Mouse (Mus musculus) granulocyte monocyte progenitor cell, adult 5-6 weeks (primary cell): ENCODE results near the gene Ephb6. TPM values are rescaled to one million over a fixed set of nuclear protein-coding genes. Genes with fewer than 3 reads are reported as not detected.

Source experiments
- ATAC-seq: replicated peaks from 2 replicates; pipeline ENCODE4 v1.8.0; 2016; ENCODE audit warnings: mild to moderate bottlenecking, moderate TSS enrichment, inconsistent platforms; ENCODE audit not compliant: poor library complexity, severe bottlenecking
- total RNA-seq, 2 experiments: library from RNA; stranded (forward) in 1 of 2; stranded (reverse) in 1 of 2; fragments of 200-712, 200-1000 nt in 1 of 2; fragments of >200 nt in 1 of 2; fragmentation: Nextera tagmentation in 1 of 2; gene quantifications; 2 replicates each; pipeline ENCODE4 v1.2.3; 2014 to 2017

Ephb6 gene
- total RNA-seq, 2 experiments from 2014 or later = 0.09 to 5.4 TPM

DNA sequence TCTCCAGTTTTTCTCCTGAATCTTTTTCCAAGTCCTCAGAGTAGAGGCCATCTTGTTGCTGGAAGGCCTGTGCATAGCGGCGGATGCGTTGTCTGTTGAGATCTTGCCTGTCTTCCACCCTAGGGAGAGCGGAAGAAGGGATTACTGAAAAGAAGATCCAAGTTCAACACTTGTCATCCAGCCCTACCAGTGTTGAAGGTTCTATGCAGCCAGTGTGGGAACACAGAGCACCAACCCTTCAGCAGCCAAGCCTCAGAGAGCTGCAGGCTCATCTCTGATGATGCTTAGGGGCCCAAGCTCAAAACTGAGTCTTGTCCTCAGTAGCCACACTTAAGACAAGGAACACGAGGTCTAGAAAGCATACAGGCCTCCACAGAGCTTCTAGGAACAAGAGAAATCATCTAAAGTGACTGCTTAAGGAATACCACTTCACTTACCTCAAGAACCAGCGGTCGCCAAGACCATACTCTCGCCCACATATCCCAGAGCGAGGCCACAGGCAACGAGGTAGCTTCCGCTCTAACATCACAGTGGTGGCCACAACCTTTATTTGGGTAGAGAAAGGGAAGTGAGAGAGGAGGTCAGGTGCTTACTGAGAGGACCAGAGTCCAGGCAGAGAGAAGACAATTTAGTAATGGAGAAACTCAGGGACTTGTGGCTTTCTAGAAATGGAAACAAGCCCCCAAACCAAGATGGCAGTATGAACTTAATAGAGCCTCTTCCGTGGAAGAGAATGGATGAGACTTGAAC lies 16.1 kb downstream of the Ephb6 start:
- no peak for ATAC-seq

DNA sequence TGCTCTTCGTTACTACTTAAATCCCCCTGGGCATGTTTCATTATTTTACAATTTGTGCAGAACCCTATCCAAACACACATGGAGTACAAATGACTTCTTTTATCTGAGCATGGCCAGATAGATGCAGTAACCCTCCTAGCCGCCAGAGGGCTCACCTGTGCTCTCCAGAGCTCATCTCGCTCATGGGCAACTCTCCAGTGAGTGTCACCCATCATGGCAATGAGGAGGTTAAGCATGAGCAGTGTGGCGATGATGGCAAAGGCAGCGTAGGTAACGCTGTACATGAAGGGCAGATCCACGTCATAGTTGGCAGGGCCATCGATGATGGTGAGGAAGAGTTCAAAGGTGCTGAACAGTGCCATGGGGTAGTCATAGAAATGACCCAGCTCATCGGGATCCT lies 17.4 kb downstream of the Ephb6 start:
- peak; percentile 82 for ATAC-seq

DNA sequence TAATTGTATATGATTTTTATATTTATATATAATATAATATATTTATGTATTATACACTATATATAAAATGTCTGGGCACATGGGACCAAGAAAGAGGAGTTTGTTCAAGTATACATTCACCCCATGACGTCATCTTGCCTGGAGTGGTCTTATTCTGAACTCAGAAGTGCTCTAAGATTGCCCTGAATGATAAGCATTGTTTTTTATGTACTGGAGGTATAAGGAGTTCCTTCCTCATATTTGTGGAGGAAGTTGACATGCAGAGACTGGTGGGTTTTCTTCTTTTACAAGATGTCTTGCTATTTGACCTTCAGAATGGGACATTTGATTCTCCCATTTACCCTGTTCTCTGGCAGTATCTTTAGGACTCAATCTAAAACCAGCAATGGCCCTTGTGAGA lies 22.9 kb downstream of the Ephb6 start:
- no peak for ATAC-seq

- no peak for ATAC-seq
Measured at GRCm38 (mm10) chr6:41630791-41631190, 25.5 kb downstream of the Ephb6 start.

GRCm38 (mm10) chr6:41631549-41631948 lies 26.3 kb downstream of the Ephb6 start:
- ATAC-seq = no peak

DNA sequence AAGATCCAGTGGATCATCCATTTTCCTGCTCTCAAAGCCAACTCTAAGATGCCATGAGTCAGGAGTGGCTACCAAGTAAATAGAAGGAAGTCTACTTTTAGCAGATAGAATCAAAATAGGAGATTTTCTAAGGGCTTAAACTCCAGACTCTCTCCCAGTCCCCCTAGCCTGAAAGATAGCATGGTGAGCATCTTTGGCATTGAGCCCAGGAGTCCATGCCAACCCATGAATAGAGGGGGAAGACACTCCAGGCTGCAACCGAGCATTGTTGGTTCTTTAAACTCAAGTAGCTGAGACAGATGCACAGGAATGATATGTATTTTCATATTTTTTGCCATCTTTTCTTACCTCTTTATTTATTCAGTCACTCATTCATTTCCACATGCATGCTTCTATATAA lies 29.9 kb downstream of the Ephb6 start:
- ATAC-seq = no peak

DNA sequence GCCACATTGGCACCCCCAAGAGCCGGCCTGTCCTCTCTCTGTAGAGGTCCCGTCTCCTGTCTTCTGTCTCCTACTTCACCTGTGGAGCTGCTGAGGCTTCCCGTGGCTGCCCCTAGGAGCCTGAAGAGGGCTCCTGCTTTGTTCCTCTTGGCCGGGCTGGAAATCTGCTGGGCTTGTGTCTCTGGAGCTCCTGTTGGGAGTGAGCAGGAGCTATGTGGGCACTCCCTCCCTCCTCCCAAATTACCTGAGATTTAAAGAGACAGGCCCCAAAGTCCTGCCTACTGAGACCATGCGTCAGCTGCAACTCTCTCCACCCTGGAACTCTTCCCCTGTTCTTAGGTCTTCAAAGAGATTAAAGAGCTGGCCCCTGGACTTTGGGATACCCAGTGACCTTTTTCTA lies 30.9 kb downstream of the Ephb6 start, which contains the start of gene Trpv6:
Gene Trpv6, minus strand, starts transcription at position 228 of the 400 bp plus-strand sequence.
- ATAC-seq = no peak

DNA sequence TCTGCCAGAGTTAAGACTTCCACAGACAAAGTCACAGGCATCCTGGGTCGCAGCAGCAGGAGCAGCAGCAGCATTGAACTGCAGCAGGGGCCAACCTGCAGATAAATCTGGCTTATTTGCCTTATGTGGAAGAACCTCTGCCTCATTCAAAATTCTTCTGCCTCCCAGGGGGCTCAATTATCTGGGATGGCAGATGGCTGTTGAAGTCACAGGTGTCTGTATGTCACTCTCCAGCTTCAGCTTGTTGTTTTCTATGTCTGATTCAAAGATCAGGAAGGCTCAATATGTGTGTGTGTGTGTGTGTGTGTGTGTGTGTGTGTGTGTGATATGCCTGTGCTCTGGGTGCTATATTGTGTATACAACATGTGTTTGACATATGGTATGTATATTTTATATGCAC lies 32.1 kb downstream of the Ephb6 start:
- ATAC-seq = no peak

DNA sequence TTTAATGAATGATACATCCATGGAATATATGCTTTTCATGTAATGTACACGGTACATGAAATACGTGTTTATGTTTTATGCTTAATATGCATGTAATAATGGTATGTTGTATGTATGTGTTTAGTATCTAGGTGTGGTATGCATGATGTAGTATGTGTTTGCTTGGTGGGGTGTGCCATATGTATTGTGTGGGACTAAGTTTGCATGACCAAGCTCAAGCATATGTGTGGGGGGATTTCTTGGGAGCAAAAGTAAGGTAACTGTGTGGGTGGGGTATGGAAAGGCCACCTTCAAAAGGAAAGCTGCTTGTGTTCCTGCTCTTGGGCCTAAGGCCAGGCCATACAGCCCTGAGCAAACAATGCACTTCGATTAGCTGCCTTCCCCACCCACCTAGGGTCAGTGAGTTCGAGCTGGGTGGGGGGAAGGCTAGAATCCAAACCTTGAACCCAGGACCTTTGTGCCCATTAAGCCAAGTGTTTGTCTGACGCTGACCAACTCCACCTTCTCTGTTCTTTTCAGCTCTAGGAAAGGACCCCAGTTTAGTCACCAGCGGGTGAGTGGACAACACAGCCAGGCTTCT lies 32.7 kb downstream of the Ephb6 start:
- ATAC-seq = no peak

GRCm38 (mm10) chr6:41640449-41640848 lies 35.2 kb downstream of the Ephb6 start:
- no peak for ATAC-seq

DNA sequence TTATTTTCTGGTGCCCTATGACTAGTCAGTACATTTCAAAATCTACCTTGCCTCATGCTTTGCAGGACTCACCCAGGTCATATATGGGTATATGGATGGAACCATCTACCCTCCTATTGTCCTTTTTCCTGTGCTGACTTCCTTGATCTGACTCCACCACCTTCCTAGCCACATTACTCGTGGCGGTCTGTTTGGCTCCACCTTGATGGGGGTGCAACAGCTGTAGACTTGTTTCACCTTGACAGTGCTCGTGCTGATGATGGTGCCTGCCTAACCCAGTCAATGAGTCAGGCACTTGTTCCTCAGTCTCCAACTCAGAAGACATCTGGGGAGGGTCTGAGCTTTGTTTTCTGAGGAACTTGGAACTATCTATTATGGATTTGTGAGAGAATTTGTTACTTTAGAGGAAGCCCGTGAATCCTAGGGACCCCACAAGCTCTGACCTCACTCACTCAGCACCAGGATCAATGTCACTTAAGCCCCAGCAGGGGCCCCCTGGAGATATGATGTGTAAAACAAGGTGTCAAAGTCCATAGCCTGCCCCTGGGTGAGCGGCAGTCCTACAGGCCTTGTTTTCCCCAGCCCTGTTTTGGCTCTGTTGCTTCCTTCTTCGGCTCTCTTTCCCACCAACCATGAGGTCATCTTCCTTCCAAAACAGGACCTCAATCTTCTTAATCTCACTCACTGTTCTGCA lies 36.0 kb downstream of the Ephb6 start:
- ATAC-seq = no peak

DNA sequence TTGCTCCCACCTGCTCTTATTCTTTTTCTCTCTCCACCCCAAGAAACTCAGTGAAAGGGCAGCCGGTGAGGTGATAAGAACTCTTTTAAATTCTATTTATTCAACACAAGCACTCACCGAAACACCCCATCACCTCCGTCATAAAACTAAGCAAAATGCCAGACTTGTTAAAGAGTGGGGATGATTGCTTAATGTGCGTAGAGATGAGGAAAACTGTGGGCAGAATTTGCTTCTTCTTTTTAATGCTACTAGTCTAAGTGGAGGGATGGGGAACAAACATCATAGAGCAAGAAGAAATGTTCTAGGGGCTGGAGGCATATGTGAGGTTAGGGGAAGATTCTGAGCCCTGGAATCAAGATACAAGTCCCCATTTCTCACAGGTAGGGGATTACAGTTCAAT lies 37.5 kb downstream of the Ephb6 start:
- ATAC-seq = peak; percentile 77

GRCm38 (mm10) chr6:41643227-41643626 lies 37.9 kb downstream of the Ephb6 start:
- ATAC-seq = peak; percentile 83

DNA sequence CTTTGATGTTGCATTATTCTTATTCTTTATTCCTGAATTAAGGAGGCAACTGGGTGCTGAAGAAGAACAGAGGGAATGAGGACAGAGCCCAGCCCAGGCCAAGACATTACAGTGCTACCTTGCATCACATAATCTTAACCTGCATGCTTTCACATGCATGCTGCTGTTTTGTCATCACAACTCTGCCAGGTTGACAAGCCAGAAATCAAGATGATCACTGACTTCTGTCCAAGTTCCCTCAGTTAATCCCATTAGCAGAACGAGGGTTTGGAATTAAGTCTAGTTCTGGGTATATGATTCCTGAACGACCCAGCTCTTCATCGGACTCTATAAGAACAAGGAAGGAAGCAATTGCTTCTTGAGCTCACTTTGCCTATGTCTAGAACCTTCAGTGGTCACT lies 40.9 kb downstream of the Ephb6 start:
- ATAC-seq = no peak

- no peak for ATAC-seq
Measured at GRCm38 (mm10) chr6:41646672-41647071, 41.4 kb downstream of the Ephb6 start.

- no peak; the same call in 1 of the 2 replicates for ATAC-seq
Measured at GRCm38 (mm10) chr6:41653173-41653572, 47.9 kb downstream of the Ephb6 start.

- peak; percentile 65 for ATAC-seq
Measured at GRCm38 (mm10) chr6:41654648-41655047, 49.4 kb downstream of the Ephb6 start.

- ATAC-seq = no peak
Measured at GRCm38 (mm10) chr6:41658487-41658886, 53.2 kb downstream of the Ephb6 start.

DNA sequence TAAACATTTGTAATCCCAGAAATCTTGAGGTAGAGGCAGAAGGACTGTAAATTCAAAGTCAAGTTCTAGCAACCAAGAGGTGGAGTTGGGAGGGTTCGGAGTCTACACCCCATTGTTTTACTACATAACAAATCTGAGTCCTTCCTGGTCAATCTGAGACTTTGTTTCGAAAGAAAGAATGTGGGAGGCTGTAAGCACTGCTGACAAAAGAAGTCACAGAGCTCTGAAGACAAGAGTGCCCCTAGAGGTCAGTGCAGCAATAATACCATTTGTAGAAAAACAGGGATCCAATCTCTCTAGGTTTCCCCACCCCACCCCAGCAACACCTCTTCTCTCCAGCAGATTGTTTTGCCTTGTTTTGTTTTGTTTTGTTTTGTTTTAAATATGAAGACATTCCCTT lies 57.0 kb downstream of the Ephb6 start:
- ATAC-seq = peak; percentile 70
